Mouse (Mus musculus): ENCODE results near the gene Pkd1l3. TPM values are rescaled to one million over a fixed set of nuclear protein-coding genes. Genes with fewer than 3 reads are reported as not detected.

The Pkd1l3 gene
- polyA plus RNA-seq, 1 experiment from 2014 or later = 0.21 TPM

DNA sequence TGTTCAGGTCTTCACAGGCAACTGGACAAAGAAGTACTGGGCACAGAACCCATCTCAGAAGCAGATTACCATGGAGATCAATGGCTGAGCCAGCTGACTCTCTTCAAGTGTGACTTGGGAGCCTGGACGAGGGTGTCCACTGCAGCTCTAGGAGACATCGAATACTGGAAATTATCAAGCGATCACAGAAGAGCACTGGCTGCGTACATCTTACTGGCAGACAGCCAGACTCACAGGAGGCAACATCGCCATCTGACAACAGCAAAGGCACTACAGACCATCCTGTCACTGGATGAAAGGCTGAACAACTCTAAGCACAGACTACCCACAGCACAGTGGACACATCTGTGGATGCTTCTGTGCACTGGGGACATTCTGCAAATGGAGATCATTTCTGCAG, 22.2 kb upstream of the Pkd1l3 start:
- no peak for DNase-seq (ENCODE audit: low spot score)
- 96% methylated on average over 5 of the region's 5 CpGs for WGBS
- Histone ChIP-seq H3K36me3 (peaks cover 56% of the 10 kb centered on the region), H3K4me1 (no peaks in the 10 kb centered on the region), H3K4me3 (no peak overlapping the region), H3K27me3 (ENCODE audit: low read depth, poor library complexity, severe bottlenecking) (no peaks in the 10 kb centered on the region), H3K9me3 (replicated peaks) (no peaks in the 10 kb centered on the region), H3K27ac (no peak overlapping the region)

DNA sequence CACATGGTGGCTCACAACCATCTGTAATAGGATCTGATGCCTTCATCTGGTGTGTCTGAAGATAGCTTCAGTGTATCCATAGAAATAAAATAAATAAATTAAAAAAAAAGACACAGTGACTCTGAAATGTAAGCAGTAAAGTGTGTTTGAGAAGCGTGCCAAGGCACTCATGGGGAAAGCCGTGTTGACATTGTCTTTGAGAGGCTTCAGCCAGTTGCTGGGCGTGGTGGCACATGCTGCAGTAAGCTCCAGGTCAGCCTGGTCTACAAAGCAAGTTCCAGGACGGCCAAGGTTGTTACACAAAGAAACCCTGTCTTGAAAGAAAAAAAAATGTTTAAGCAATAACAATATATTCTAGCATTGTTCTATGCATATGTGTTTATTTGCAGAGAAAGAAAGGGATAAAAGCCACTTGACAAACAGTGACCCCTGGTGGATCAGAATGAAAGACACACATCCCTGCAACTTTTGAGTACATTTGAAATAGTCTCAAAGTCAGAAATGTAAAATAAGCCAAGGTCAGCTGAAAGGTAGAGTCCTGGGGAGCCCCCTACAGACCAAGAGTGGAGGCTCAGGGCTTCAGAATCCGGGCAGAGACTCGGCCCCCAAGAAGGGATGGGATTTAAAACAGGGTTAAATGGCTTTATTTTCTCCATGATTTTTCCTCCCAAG, 21.1 kb upstream of the Pkd1l3 start:
- Histone ChIP-seq H3K9me3 (replicated peaks) (no peaks in the 10 kb centered on the region), H3K27ac (no peak overlapping the region), H3K4me3 (no peak overlapping the region), H3K36me3 (peaks cover 63% of the 10 kb centered on the region), H3K4me1 (no peaks in the 10 kb centered on the region), H3K27me3 (ENCODE audit: low read depth, poor library complexity, severe bottlenecking) (no peaks in the 10 kb centered on the region)
- 89% methylated on average over 6 of the region's 6 CpGs for WGBS
- no peak for DNase-seq (ENCODE audit: low spot score)

DNA sequence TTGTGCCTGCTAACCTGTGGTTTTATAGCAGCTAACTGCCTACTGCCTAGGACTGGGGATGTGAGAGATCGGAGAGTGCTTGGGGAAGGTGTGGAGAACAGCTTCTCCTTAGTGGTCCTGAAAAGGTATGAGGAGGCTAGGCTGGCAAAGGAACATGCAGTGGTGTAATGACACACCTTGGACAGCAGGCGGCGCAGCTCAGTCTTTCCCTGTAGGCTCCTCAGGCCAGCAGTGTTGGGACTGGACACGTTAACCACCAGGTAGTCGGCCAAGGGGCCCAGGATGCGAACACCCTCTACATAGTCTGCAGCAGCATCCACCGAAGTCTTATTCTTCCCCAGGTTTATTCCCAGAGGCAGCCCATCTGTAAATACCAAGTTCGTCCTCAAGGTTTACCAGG, 18.5 kb upstream of the Pkd1l3 start:
- no peak overlapping the region for H3K27ac ChIP-seq
- no peaks in the 10 kb centered on the region for H3K27me3 ChIP-seq (ENCODE audit: low read depth, poor library complexity, severe bottlenecking)
- H3K9me3 ChIP-seq (replicated peaks) = no peaks in the 10 kb centered on the region
- H3K36me3 ChIP-seq = peaks cover 77% of the 10 kb centered on the region
- peak; percentile 78 for DNase-seq (ENCODE audit: low spot score)
- H3K4me1 ChIP-seq = no peaks in the 10 kb centered on the region
- WGBS = 57% methylated on average over 8 of the region's 8 CpGs
- no peak overlapping the region for H3K4me3 ChIP-seq

DNA sequence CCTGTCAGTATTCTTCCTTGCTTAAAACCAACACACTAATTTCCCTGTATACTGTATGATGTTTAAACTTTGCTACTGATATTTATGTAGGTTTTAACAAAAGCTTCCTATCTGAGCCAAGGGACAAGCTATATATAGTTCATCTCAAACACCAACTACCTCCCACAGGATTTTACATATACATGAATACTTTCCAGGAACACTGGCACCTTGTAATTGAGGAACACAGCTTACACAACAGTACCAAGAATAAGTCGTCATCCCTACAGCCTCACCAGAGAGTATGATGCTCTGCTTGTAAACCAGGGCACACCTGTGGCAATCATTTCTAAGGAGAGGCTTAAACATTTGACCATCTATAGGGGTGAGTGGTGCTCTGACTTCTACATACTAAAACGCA, 7.6 kb upstream of the Pkd1l3 start:
- 90% methylated on average over 2 of the region's 2 CpGs for WGBS
- Histone ChIP-seq H3K4me1 (peaks cover 12% of the 10 kb centered on the region), H3K27ac (no peak overlapping the region), H3K36me3 (peaks cover 43% of the 10 kb centered on the region), H3K9me3 (replicated peaks) (no peaks in the 10 kb centered on the region), H3K27me3 (ENCODE audit: low read depth, poor library complexity, severe bottlenecking) (no peaks in the 10 kb centered on the region), H3K4me3 (no peak overlapping the region)
- DNase-seq (ENCODE audit: low spot score) = no peak

DNA sequence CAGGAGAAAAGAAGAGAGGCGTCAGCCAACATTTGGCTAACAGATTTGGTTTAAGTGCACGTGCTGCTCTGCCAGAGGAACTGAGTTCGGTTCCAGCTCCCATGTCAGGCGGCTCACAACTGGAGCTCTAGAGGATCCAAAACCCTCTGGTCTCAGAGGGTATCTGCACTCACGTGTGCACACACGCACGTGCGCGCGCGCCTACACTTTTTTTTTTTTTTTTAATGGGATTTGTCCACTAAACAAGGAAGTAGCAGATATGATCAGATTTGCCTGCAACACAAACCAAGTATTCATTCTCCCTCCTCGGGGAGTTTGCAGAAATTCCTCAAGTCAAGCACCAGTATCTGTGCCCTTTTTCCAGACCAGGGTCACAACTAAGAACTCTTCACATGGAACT, 6.7 kb upstream of the Pkd1l3 start:
- H3K27ac ChIP-seq = peak overlapping the region; percentile 88
- peaks cover 12% of the 10 kb centered on the region for H3K4me1 ChIP-seq
- peak; percentile 37 for DNase-seq (ENCODE audit: low spot score)
- WGBS = 18% methylated on average over 12 of the region's 12 CpGs
- no peaks in the 10 kb centered on the region for H3K27me3 ChIP-seq (ENCODE audit: low read depth, poor library complexity, severe bottlenecking)
- H3K36me3 ChIP-seq = peaks cover 34% of the 10 kb centered on the region
- peak overlapping the region; percentile 70 for H3K4me3 ChIP-seq
- H3K9me3 ChIP-seq (replicated peaks) = no peaks in the 10 kb centered on the region

DNA sequence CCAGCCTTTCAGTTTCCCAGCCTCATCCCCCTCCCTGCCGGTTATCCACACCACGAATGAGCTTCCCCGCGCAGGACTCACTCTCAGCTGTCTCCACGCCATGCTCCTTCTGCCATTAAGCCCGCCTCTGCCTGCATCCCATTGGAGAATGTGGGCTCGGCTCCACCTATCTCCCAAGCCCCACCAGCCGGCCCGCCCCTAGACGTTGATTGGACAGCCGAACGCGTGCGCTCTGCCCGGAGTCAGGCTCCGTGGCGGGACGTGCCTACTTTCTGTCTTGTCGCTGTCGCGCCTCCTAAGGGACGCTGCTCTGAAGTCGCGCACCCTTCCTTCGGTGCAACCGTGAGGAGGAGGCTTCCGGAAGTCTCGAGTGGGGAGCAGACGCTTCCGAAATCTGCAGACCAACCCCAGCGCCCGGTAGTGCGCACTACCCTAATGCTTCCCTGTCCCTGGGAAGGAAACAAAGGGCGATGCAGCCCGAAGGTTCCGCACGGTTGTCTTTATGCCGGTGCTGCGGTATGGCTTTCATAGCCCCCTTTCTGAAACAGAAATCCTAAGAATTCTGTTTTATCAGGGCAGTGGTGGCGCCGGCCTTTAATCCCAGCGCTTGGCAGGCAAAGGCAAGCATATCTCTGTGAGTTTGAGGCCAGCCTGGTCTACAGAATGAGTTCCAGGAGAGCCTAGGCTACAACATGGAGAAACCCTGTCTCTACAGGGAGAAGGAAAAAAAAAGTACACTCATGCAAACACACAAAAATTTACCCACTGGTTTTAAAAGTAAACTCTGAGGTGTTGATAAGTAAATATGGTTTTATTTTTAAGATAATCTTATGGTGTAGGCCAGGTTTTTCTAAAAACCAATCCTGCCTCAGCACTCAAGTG, 5.8 kb upstream of the Pkd1l3 start, which contains the start of gene Dhodh:
TSS of gene Dhodh (minus strand) at position 403 of the 882 bp plus-strand sequence.
- Histone ChIP-seq H3K4me3 (peak within 1 kb of the TSS; percentile 70), H3K27ac (peak within 1 kb of the TSS; percentile 88), H3K36me3 (peaks cover 25% of the 10 kb centered on the region), H3K4me1 (peaks cover 12% of the 10 kb centered on the region), H3K27me3 (ENCODE audit: low read depth, poor library complexity, severe bottlenecking) (no peaks in the 10 kb centered on the region), H3K9me3 (replicated peaks) (no peaks in the 10 kb centered on the region)
- WGBS = under 1% methylated on average over 42 of the region's 42 CpGs
- DNase-seq (ENCODE audit: low spot score) = peak; percentile 95

DNA sequence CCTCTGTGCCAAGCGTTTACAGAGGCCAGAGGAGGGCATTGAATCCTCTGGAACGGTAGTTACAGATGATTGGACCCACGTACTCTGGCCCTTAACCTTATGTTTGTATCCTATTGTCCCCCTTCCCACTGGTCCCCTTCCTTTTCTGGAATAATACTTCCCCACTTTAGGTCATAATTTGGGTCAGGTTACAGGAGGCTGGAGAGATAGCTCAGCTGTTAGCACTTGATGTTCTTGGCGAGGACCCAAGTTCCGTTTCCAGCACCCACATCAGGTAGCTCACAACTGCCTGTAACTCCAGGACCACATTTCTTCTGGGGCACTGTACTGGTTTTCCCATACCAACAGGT, 5.2 kb upstream of the Pkd1l3 start:
- Histone ChIP-seq H3K36me3 (peaks cover 19% of the 10 kb centered on the region), H3K4me1 (peaks cover 12% of the 10 kb centered on the region), H3K4me3 (peak overlapping the region; percentile 70), H3K9me3 (replicated peaks) (no peaks in the 10 kb centered on the region), H3K27ac (peak overlapping the region; percentile 88), H3K27me3 (ENCODE audit: low read depth, poor library complexity, severe bottlenecking) (no peaks in the 10 kb centered on the region)
- DNase-seq (ENCODE audit: low spot score) = no peak
- WGBS = 23% methylated on average over 5 of the region's 5 CpGs

DNA sequence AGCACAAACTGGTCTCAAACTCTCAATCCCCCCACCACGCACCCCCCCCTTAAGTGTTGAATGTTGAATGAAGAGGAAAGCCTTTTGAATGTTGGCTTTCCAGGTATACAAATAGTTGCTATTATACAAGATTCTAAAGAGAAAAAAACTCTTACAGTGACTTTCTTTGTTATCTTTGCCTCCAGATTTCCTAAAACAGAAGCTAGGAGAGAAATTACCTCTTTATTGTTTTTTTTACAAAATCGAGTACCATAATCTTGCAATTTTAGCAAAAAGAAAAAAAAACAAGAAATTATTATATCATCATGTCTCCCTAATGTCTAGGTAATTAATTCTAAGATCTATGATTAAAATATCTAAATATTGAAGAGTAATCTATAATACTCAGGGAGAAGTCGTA, 1.3 kb downstream of the Pkd1l3 start:
- no peak overlapping the region for H3K4me3 ChIP-seq
- H3K27me3 ChIP-seq (ENCODE audit: low read depth, poor library complexity, severe bottlenecking) = no peaks in the 10 kb centered on the region
- DNase-seq (ENCODE audit: low spot score) = no peak
- no peak overlapping the region for H3K27ac ChIP-seq
- WGBS = 91% methylated on average over 3 of the region's 3 CpGs
- no peaks in the 10 kb centered on the region for H3K36me3 ChIP-seq
- no peaks in the 10 kb centered on the region for H3K9me3 ChIP-seq (replicated peaks)
- H3K4me1 ChIP-seq = no peaks in the 10 kb centered on the region

DNA sequence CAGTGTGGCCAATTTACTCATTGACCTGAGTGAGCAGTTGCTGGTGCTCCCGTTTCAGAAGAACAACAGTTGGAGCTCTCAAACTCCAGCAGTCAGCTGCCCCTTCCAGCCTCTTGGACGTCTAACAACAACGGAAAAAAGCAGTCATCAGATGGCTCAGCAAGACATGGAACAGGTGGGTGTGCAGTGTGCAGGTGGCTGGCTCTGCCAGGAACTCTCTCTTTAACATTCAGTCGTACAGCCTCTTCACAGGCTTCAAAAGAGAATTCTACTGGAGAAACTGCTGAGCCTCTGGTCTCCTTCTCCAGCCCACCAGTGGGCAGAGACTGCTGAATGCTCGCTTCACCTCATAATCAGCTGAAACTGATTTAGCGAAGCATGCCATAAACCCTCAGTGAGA, 14.3 kb downstream of the Pkd1l3 start:
- WGBS = 86% methylated on average over 6 of the region's 6 CpGs

DNA sequence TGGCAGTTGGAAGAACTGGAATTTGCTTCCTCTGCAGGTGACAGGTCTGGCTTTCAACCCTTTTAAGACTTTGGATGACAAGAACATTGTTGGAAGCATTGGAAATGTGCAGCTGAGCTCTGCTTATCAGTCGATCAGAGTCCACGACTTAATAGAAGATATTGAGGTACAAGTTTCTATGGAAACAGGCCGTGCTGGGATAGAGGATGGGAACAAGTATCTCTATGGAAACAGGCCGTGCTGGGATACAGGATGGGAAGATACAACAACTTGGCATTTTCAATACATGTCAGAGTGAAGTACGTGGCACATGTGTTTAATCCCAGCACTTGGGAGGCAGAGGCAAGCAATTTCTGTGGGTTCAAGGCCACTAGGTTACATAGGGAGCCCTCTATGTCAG, 18.2 kb downstream of the Pkd1l3 start:
- WGBS = 81% methylated on average over 5 of the region's 5 CpGs
- Histone ChIP-seq H3K27me3 (ENCODE audit: low read depth, poor library complexity, severe bottlenecking) (no peaks in the 10 kb centered on the region), H3K27ac (no peak overlapping the region), H3K36me3 (no peaks in the 10 kb centered on the region), H3K4me3 (no peak overlapping the region), H3K4me1 (no peaks in the 10 kb centered on the region), H3K9me3 (replicated peaks) (no peaks in the 10 kb centered on the region)
- DNase-seq (ENCODE audit: low spot score) = no peak

More for the DNA sequence above, 14.3 kb downstream of the Pkd1l3 start:
- Histone ChIP-seq H3K4me3 (no peak overlapping the region), H3K27ac (no peak overlapping the region), H3K9me3 (replicated peaks) (no peaks in the 10 kb centered on the region), H3K36me3 (no peaks in the 10 kb centered on the region), H3K27me3 (ENCODE audit: low read depth, poor library complexity, severe bottlenecking) (no peaks in the 10 kb centered on the region), H3K4me1 (no peaks in the 10 kb centered on the region)
- no peak for DNase-seq (ENCODE audit: low spot score)

DNA sequence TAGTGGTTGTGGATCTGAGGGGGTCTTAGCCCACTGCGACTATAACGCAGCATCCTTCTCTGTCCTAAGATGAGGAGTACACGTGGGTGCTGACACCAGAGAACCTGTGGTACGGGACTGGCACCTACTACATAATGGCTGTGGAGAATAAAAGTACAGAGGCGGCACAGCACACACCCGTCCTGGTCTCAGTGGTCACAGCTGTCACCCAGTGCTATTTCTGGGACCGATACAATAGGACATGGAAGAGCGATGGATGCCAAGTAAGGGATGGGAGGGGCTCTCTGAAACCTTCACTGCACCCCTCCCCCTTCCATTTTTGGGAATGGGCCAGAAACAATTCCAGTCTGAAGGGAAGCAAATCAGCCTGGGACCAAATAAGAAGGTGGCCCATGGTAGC, 20.8 kb downstream of the Pkd1l3 start:
- DNase-seq (ENCODE audit: low spot score) = no peak
- 95% methylated on average over 8 of the region's 8 CpGs for WGBS
- Histone ChIP-seq H3K9me3 (replicated peaks) (no peaks in the 10 kb centered on the region), H3K4me1 (no peaks in the 10 kb centered on the region), H3K36me3 (no peaks in the 10 kb centered on the region), H3K27me3 (ENCODE audit: low read depth, poor library complexity, severe bottlenecking) (no peaks in the 10 kb centered on the region), H3K4me3 (no peak overlapping the region), H3K27ac (no peak overlapping the region)

DNA sequence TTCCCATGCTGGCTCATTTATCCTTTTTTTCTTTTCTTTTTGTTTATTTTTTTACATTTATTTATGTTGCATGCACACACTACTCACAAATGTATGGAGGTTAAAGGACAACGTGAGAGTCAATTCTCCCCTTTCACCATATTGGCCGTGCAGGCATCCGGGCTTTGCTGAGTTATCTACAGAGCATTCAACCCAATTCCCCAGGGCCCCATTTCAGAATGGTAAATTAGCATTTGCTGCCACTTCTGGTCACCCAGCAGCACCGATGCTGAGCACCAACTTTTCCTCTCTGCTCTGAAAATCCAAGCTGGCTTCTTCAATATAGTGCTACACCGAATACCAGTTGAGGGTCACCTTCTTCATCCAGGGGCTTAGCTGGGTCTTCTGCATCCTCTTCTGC, 24.5 kb downstream of the Pkd1l3 start:
- H3K9me3 ChIP-seq (replicated peaks) = no peaks in the 10 kb centered on the region
- no peak overlapping the region for H3K27ac ChIP-seq
- H3K4me3 ChIP-seq = no peak overlapping the region
- WGBS = 86% methylated on average over 5 of the region's 5 CpGs
- H3K4me1 ChIP-seq = no peaks in the 10 kb centered on the region
- no peaks in the 10 kb centered on the region for H3K27me3 ChIP-seq (ENCODE audit: low read depth, poor library complexity, severe bottlenecking)
- DNase-seq (ENCODE audit: low spot score) = no peak
- H3K36me3 ChIP-seq = no peaks in the 10 kb centered on the region

DNA sequence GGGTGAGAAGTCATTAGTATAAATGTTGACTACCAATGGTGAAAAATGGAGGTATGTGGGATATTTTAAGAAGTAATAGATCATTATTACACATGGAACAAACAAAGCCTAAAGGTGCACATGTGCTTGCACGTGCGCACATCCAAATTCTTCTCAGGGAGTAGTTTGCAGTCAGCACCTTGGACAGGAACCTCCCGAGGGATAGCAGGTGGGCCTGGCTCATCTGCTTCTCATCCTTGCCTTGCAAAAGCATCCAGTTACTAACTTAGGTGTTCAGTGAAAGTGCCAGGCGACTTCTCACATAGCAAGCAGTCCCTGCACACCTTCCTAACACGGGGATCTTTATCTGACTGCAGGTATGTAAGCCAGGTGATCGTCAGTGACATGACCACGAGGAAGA, 26.1 kb downstream of the Pkd1l3 start:
- 65% methylated on average over 7 of the region's 7 CpGs for WGBS
- no peaks in the 10 kb centered on the region for H3K4me1 ChIP-seq

More for the DNA sequence above, 26.1 kb downstream of the Pkd1l3 start:
- Histone ChIP-seq H3K9me3 (replicated peaks) (no peaks in the 10 kb centered on the region), H3K27ac (no peak overlapping the region), H3K4me3 (no peak overlapping the region), H3K36me3 (no peaks in the 10 kb centered on the region), H3K27me3 (ENCODE audit: low read depth, poor library complexity, severe bottlenecking) (no peaks in the 10 kb centered on the region)
- no peak for DNase-seq (ENCODE audit: low spot score)
